Mouse (Mus musculus) kidney, postnatal 36 days (tissue): ENCODE data around the gene Ptpn14.

Experiments used
- DNase-seq, 2 experiments: peaks; one replicate each; pipeline ENCODE4 v3.0.0; 2021 to 2022; ENCODE audit warnings: mixed read lengths in 2 of 2

The Ptpn14 gene

DNA sequence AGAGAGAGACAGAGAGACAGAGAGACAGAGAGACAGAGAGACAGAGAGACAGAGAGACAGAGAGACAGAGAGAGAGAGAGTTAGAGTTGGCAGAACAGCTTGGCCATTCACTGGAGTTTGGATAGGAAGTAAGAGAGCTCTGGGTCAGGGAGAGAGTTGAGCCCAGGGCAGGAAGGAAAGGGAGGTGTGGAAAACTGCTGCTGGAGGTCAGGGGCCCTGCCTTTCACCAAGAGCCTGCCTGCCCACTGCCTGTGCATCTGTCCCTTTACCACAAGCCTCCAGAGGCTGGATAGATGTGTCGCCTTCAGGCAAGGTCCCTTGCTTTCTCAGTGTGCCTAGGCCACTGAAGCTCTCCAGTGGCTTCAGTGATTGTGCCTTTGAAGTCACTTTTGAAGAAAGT is 46.7 kb downstream of the Ptpn14 start:
- DNase-seq = no peak

DNA sequence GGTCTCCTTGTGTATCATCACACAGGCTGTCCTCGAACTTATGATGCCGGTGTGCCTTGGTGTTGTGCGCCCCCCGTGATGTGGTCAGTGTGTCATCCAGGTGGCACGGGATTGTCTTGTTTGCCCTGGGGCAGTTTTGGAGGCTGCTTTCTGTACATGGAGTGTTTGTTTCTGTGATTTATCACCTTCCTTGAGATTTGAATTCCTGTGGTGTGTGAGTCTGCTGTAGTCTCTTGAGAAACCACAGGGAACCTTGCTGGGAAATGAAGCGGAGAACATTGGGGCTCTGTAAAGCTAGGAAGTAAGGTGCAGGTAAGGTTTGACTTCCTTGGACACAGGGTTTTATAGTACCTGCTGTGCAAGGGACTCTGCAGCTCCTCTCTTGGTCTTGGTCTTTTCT is 49.1 kb downstream of the Ptpn14 start:
- no peak for DNase-seq

DNA sequence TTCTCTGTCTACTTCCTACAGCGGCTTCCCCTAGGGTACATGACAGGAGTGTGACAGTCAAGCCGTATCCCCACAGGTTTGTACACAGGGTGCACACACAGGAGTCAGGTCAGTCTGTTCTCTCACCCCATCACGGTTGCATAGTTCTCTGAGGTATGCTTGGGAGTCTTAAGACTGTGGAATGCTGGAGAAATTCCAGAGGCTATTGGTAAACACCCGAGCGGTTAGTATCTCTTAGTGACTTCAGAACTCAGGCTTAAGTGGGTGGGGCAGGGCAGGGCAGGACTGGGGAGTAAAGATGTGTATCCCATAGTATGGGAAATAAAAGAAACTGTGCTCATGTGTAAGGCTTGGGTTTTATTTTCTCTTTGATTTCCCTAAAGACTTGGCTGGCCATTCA is 50.3 kb downstream of the Ptpn14 start:
- no peak for DNase-seq

DNA sequence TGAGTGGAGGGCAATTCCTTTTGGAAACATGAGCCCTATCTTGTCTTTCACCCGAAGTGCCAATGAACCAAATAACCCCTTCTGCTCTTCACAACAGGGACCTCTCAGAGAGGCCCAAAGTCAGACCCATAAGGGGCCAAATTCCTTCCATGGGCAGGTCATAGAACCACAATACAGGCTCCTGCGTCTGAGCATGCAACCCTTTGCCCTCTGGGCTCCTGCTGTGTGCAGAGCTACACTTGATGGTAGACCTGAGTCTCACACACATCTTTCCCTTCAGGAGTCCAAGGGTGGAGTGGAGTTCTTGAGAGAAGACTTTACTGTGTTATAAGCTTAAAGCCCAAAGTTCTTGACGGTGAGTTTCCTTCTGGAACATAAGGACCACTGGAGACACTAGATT is 51.2 kb downstream of the Ptpn14 start:
- no peak for DNase-seq

DNA sequence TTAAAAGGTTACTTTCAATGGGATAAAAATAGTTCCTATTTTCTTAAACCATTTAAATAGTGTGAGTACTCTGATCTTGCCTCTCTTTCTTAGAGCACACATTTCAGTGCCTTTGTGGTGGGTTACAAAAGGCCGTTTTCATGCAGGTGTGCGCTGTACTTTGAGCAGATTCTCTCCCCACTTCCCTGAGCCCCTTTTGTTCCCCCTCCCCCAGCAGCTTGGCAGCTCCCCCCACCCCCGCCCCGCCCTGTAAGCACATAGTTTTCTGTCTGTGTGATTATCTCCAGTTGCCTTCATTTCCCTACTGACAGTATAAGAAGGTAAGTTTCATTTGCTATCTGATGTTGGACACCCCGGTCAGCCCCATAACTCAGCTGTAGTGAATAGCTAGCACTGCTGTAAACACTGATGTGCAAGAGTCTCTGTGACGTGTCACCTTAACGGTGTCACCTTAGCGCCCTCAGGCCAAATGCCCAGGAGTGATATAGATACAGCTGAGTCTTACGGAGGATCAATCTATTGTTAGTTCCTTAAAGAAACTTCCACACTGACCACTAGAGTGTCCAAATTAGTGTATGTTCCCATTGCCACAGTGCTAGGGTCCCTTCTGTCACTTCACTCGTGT is 53.8 kb downstream of the Ptpn14 start:
- no peak for DNase-seq

DNA sequence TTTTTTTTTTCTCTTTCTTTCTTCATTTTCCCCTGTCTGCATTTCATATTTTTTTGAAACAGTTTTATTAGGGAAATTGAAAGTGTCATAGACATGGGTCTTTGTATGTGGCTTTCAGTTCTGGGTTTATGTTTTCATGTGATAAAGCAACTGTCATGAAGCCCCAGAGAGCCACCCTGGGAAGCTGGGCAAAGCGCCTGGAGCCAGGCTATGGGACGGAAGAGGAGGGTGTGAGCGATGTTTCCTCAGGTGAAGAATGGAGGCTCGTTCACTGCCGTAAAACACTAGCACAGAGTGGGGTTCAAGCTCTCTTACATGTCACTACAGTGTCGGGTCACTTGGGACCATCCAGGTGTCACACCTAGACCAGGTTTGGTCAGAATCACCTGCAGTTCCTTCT is 54.6 kb downstream of the Ptpn14 start:
- no peak for DNase-seq

DNA sequence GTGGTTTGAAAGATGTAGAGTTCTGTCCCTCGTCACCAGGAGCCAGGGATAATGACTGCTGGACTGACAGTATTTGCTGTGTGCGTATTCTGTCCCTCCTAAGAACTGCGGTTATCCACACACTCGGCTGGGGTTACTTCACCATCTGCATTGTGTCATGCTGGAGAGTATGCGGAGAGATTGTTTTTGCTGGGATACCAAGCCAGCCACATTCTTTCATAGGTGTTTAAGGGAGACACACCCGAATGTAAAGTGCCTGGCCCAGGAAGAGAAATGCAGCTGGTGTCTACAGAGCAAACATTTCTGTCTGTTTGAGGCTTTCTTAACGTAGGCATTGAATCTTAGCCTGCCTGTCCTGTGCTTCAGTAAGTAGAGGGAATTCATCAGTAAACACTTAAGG is 56.4 kb downstream of the Ptpn14 start:
- no peak for DNase-seq

DNA sequence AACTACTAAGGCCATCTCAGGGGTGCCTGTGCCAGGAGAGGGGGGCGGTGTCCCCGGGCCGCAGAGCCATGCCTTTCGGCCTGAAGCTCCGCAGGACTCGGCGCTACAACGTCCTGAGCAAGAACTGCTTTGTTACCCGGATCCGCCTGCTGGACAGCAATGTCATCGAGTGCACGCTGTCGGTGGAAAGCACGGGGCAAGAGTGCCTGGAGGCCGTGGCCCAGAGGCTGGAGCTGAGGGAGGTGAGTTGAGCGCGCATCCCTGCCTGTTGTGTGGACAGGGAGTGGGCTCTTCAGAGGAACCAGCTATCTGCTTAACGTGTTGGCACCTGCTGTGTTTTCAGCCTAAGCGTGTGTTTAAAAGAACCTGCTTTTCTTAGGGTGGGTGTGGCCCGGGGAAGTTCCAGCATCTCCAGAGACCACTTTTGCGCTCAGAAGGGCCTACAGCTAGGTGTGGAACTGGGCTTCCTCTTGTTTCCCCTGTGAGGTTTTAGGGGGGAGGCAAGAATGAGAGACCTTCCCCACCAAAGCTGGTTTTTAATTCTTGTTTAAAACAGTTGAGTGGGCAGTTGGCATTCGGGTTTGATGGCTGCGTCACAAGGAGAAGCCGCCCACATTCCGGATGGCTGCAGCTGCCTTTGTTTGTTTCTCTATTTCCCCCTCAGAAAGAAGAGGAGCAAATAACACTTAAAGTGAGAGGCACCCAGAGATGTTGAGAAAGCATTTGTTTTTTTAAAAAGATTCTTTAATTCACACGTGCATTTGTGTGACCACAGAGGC is 58.8 kb downstream of the Ptpn14 start:
- no peak for DNase-seq

DNA sequence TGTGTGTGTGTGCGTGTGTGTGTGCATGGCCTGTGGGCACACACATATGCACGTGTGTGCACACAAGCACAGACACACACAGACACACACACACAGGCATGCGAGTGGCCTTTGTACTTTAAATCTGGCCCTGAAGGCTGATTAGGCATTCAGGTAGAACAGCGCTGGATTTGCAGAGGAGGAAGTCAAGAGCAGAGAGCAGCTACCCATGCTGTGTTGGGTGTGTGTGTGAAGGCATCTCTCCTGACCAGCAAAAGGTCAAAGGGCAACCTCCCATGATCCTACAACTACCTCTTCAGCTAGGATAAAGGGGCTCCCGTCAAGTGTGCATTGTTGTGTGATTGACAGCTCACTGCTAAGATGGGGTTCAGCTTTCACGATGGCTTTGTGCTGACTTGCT is 61.5 kb downstream of the Ptpn14 start:
- no peak for DNase-seq

DNA sequence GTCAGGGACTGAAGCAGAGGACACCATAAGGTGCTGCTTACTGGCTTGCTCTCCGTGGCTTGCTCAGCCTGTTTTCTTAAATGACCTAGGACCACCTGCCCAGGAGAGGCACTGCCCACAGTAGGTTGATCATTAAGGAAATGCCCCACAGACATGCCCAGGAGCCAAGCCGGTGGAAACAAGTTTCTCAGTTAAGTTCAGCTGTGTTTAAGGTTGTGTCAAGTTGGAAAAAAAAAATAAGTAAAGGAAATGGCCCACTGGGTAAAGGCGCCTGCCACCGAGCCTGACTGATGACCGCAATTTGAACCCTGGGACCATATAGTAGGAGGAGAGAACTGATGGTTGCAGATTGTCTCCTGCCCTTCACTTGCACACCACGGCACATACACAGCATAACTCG is 62.6 kb downstream of the Ptpn14 start:
- DNase-seq = no peak

DNA sequence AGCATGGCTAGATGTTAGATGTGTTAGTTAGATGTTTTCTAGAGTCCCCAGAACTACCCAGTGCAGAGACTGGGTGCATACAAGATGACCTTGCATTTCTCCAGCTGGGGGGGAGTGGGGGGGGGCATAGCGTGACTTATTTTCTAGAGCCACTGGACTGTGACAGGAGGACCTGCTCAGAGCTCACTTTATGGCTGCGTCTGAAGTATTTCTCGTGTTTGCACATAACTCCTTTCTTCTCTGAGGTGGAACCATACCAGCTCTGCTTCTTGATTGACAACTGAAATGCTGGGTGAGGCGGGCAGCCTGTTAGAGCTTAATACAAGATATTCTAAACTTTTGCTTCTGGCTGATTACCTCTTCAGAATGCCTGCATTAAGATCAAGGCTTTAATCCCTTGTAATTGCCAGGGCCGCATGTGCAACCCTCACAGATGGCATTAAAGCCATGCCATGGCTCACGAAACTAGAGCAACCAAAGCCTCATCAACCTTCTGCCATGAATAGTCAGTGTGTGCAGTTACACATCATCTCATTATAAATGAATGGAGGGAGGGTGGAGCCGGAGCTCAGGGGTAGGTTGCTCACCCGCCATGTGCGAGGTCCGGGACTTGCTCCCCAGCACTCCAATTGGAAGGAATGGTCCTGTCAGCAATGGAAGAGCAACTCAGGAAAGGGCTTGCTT is 63.6 kb downstream of the Ptpn14 start:
- no peak for DNase-seq

DNA sequence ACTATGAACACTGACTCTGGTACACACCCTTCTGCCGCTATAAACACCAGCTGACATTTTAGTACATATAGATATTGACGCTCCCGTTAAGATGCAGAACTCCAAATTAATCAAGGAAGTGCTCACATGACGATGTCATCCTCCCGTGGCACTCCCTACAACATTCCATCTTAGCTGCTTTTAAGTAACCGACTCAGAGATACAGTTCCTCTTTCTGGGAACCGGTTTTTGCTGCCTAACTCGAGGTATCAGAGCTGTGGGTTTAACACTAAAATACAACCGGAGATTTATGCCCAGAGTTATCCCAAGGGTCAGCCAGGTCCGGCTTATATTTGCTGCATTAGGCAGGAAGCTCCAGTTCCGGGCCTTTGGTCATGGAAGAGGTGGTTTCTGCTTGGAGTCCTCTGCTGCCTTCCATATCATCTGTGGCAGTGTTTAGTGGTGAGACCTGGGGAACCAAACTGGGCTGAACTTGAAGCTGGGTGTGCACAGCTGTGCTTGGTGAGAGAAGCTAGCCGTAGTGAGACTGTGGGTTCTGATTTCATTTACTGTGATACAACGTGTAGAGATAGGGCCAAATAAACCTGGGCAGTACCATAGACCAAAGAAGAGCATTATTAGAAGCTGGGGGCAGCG is 64.6 kb downstream of the Ptpn14 start:
- DNase-seq = no peak

DNA sequence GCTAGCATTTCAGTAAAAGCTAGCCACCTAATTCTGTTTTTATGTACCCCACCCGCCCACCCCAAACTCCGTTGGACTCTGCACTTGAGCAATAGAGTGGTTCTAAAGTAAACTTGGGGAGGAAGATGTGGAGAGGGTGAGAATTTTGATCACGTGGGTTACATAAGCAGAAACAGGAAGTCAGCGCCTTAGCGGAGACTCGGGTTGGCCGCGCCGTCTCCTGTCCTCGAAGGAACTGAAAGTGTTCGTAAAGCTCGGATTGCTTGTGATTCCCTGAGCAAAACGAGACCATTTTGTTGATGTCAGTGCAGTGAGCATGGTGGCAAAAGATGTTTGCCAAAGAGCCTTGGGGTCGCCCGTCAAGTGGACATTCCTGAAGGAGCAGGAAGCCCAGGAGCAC is 70.9 kb downstream of the Ptpn14 start:
- DNase-seq = no peak

DNA sequence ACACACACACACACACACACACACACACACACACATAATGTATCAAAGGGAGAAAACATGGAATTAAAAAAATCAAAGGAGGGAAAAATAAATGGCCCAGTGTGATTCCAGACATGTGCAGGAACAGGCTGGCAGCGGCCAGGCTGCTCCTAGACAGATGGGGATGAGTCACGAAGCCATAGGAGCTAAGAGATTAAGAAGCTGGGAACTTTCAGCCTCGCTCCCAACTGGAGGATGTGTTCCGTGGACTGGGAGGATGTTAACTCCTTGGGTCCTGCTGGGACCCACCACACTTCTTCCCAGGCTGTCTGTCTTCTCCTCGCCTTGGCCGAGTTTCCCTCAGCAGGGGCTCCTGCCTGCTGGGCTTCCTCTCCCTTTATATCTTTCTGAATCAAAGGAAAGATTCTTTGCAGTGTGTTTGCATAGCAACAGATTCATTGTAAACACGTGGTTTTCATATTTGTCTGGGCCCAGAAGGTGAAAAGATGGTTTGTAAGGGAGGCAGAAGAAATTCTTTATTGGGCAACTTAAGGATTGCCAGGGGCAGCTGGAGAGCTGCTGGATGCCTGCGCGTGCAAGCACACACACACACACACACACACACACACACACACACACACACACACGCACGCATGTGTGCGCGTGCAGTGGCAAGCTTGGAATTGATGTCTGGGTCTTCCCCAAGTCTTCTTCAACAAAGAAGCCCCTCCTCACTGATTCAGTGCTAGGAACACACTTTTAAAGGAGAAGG is 72.3 kb downstream of the Ptpn14 start:
- DNase-seq = no peak

DNA sequence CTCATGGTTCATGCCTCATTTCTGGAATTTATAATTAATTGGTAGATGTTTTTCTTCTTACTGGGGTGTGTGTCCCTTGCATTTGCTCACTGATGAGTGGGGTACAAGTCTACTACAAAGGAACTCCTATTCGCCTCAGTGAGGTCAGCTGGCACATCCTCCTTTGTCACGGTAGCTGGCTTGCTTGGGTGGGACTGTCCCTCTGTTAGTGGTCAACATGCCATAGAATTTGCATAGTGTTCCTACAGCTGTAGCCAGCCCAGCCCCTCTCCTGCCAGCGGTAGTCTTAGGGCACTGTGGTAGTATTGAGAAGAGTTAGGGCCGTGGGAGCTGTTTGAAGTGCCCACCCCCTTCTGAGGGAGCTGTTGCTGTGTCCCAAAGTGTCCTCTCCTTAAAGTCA is 73.2 kb downstream of the Ptpn14 start:
- no peak for DNase-seq

DNA sequence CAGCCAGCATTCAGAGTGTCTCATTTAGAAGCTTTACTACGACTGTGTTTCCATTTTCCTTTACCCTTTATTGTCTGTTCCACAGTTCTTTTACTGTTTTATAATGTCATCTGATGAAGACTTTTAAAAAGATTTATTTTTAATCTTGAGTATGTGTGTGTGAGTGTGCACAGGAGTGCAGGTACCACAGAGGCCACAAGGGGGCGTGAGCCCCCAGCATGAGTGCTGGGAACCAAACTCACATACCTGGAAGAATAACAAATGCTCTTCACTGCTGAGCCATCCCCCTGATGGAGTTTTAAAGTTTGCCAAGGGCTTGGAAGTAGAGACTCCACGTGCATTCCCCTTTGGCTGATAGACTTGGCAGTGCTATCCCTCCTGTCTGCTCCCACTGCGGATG is 74.5 kb downstream of the Ptpn14 start:
- no peak for DNase-seq

DNA sequence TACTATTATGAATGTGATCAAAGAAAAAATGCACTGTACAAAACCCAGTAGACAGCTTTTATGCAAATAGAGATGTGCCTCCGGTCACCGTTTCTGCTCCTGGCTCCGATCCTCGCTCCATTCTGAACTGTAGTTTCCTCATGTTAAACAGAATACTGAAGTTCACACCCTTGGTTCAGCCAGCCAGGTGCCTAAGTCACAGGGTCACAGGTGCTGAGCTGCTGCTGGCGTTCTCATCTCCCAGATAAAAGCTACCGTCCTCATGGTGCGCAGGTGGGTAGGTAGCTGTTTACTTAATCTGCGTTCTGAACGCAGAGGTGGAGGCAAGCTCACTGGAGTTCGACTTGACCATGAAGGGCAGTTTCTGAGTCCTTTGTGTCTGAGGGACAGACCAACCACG is 75.7 kb downstream of the Ptpn14 start:
- no peak for DNase-seq

DNA sequence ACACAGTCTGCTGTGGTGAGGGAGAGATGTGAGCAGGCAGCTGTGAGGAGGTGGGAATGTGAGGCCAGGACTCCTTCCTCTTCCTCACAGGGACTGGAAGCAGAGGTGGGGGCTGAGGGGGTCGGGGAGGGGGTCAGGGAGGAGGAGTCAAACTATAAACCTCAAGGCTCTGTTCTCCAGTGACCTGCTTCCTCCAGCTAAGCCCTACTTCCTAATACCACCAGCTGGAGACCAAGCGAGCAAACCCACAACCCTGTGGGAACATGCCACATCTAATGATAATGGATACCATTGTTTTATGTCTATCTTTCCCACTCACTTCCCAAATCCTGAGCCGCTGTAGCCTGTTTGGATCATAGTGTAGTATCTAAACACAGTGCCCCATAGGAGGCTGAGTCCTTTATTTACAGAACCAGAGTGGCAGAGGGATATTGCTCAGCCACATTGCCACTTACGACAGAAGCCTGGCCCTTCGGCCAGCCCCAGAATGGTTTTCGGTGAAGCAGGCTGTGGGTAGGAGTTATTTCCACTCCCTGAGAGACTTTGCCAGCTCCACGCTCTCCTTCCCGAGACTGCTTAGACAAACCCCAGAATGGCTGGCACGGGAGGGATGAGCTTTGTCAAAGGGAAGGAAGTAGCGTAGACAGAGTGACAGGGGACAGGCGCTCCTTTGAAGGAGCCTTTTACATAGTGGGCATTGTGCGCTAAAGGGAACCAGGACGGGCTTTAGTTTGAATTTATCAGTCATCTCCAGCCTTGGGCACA is 78.6 kb downstream of the Ptpn14 start:
- DNase-seq = no peak

DNA sequence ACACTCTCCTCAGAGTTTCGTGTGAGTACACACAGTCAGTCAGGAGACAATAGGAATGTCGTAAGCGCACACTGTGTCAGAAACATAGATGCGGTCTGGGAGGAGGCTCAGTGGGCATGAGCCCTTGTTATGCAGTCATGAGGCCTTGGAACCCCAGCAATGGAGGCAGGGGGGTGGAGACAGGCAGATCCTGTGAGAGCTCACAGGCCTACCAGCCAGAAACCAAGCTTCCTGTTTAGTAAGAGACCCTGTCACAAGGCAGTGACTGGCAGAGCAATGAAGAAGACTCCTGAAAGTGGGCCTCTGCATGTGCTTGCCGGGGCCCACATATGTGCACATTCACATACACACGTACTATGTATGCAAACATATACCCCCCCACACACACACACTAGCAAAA is 79.9 kb downstream of the Ptpn14 start:
- DNase-seq = no peak

DNA sequence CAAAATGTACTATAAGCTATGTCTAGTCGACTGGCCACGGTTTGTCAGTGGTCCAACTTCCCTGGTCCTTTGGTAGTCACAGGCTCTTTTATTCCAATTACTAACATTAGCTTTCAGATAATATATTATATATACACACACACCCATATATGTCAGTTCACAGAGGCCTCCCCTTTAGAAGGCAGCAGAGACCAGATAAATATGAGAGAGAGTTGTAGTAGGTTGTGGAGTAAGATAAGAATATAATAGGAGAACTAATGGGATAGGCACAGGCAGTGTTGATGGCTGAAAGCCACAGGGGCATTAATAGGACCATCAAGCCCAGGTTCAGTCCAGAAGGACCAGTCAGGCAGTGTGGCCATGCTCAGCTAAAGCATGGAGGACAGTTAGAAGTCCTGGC is 80.4 kb downstream of the Ptpn14 start:
- no peak for DNase-seq

DNA sequence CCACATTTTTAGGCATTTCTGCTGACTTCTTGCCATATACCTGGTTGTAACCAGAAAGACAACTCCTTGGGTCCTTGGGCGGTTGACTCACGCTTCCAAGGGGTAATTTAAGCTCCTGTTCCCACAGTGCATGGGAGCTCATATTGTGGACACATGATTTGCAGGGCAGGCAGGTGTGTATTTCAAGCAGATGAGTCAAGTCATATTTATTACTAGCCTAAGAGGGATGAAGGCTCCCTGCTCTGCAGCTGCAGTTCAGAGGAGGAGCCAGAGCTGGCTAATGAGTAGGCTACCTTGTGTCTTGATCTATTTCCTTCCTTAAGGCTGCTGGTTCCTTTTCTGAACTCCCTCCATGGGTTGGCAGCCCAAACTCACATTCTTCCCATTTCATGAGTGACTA is 83.7 kb downstream of the Ptpn14 start:
- DNase-seq = no peak

DNA sequence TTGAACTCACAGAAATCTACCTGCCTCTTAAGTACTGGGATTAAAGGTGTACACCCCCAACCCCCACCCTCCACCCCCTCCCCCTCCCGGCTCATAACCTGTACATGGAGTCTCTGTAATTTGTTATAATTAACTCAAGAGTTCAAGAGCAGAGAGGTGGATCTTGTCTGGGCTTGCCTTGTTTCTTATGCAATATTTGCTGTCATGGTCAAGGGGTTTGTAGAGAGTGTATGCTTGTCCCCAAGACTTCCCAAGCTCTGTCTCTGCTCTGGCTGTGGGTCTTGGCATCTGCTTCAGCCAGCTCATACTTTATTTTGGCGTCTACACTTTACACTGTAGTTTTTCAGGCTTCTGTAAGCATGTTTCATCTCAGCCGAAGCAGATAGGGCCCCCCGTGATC is 86.3 kb downstream of the Ptpn14 start:
- DNase-seq = no peak
